7 mouse cellular contexts compared by ENCODE assay signal in the genomic region with DNA sequence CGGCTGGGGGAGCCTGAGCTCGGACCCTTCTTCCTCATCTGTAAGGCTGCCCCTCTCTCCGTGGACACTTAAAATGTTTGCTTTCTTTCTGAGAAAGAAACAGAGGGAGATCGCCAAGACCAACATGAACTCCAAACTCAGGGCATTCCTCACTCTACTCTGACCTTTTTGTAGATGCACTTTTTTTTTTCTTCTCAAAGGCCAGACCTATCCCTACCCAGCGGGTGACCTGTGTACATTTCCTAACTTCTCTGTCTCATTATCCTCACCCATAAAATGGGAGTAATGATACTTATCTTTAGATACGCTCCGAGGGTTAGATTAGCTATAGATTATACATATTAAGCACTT.
A peak's percentile ranks its signal among the peaks of the same experiment; 100 is the strongest.
DNase-seq lines count a peak whose midpoint lies in the region; ATAC-seq and TF ChIP-seq lines count a peak whose summit lies in the region.

No protein-coding gene starts in this region.

- H3K4me1 ChIP-seq in lung, embryonic 14.5 days (ENCODE audit: insufficient read depth): peaks cover 29% of the 10 kb centered on the region
- H3K4me1 ChIP-seq in limb, embryonic 14.5 days (ENCODE audit: control insufficient read depth, insufficient read depth, low read length): peaks cover 14% of the 10 kb centered on the region; the same call in 1 of the 2 replicates
- H3K4me1 ChIP-seq in small intestine, adult 2 months (ENCODE audit: control insufficient read depth, insufficient read depth, insufficient read length, low read length): peaks cover 23% of the 10 kb centered on the region

- H3K27ac ChIP-seq in lung, embryonic 14.5 days (ENCODE audit: low read depth): peak overlapping the region; percentile 97
- H3K27ac ChIP-seq in limb, embryonic 14.5 days (replicated peaks; ENCODE audit: low read depth, low read length): peak overlapping the region; percentile 83
- peak overlapping the region; percentile 99 for H3K27ac ChIP-seq in small intestine, adult 2 months (ENCODE audit: insufficient read depth, low read depth, low read length)

- no peaks in the 10 kb centered on the region for H3K27me3 ChIP-seq in lung, embryonic 14.5 days (ENCODE audit: insufficient read depth, low read length)
- H3K27me3 ChIP-seq in limb, embryonic 14.5 days (ENCODE audit: control insufficient read depth, insufficient read depth, low read length): no peaks in the 10 kb centered on the region
- H3K27me3 ChIP-seq in small intestine, adult 2 months (ENCODE audit: control insufficient read depth, insufficient read depth, low read length): no peaks in the 10 kb centered on the region

- peak overlapping the region; percentile 46 for H3K4me3 ChIP-seq in lung, embryonic 14.5 days (ENCODE audit: low read depth, low read length)
- peak overlapping the region; percentile 47 for H3K4me3 ChIP-seq in limb, embryonic 14.5 days (replicated peaks; ENCODE audit: low read length)
- H3K4me3 ChIP-seq in small intestine, adult 2 months (ENCODE audit: low read depth, low read length): peak overlapping the region; percentile 72

- no peak for TF ChIP-seq CTCF in lung, embryonic 14.5 days (IDR thresholded peaks at IDR 0.05; ENCODE audit: low read depth)
- TF ChIP-seq CTCF in small intestine, adult 2 months (IDR thresholded peaks at IDR 0.05; ENCODE audit: extremely low read depth, insufficient read length, insufficient replicate concordance, low read depth, low read length): peak; percentile 27; the same call in 1 of the 2 replicates

- no peak for DNase-seq in lung, embryonic 14.5 days
- no peak for DNase-seq in lung, postnatal 36 days
- peak; percentile 65 for DNase-seq in fat pad, adult 2 months (ENCODE audit: extremely low read depth, low read depth, low spot score)
- DNase-seq in limb, embryonic 14.5 days (ENCODE audit: low spot score): no peak
- DNase-seq in kidney, adult 11 months: no peak

- no peaks in the 10 kb centered on the region for H3K9me3 ChIP-seq in lung, embryonic 14.5 days (ENCODE audit: low read depth, low read length)
- no peaks in the 10 kb centered on the region for H3K9me3 ChIP-seq in limb, embryonic 14.5 days (ENCODE audit: control insufficient read depth, low read length)

- no peak for TF ChIP-seq POLR2A in limb, embryonic 14.5 days (IDR thresholded peaks at IDR 0.05; ENCODE audit: borderline replicate concordance, extremely low read depth, insufficient read depth, insufficient read length)
- no peak for TF ChIP-seq POLR2A in small intestine, adult 2 months (IDR thresholded peaks at IDR 0.05; ENCODE audit: low read depth, low read length)

- H3K36me3 ChIP-seq in lung, embryonic 14.5 days (ENCODE audit: insufficient read depth): no peaks in the 10 kb centered on the region
- no peaks in the 10 kb centered on the region for H3K36me3 ChIP-seq in limb, embryonic 14.5 days (ENCODE audit: control insufficient read depth, insufficient read depth, low read length)
- H3K36me3 ChIP-seq in small intestine, adult 2 months (ENCODE audit: control insufficient read depth, insufficient read depth, low read length): no peaks in the 10 kb centered on the region

- peak overlapping the region; percentile 70 for H3K9ac ChIP-seq in lung, embryonic 14.5 days
- peak overlapping the region; percentile 69 for H3K9ac ChIP-seq in limb, embryonic 14.5 days (ENCODE audit: low read depth, low read length, severe bottlenecking)

- 16% methylated on average over 7 of the region's 7 CpGs for WGBS in lung, embryonic 14.5 days
- 20% methylated on average over 7 of the region's 7 CpGs for WGBS in limb, embryonic 14.5 days
- WGBS in small intestine, adult 2 months: 6% methylated on average over 7 of the region's 7 CpGs

- no peak for ATAC-seq in lung, embryonic 14.5 days (ENCODE audit: insufficient read depth)
- no peak for ATAC-seq in limb, embryonic 14.5 days (ENCODE audit: low FRiP score, low read depth)
- ATAC-seq in frontal cortex, adult (ENCODE audit: low TSS enrichment): no peak; the same call in 1 of the 2 replicates

- peak overlapping the region; percentile 71 for H3K4me2 ChIP-seq in lung, embryonic 14.5 days
- peak overlapping the region; percentile 65 for H3K4me2 ChIP-seq in limb, embryonic 14.5 days (replicated peaks; ENCODE audit: low read depth, low read length, severe bottlenecking)
